Mouse (Mus musculus) cerebellum, adult (tissue): ENCODE measurements at regions not wholly inside any gene's neighbourhood (a gene's known extent, or its start where the extent isn't known, plus 50 kb on each side); places are given as distances from the start of the nearest gene placed in this dataset.
"Not testable (repeated sequence)": the region's sequence is repeated elsewhere in the genome, so short reads cannot be mapped to it uniquely, and the experiment has no call there.

Experiments used
- ATAC-seq: cut with Nextera tagmentation; 2 replicates; pipeline ENCODE4 v1.9.2; 2017; ENCODE audit warnings: mild to moderate bottlenecking, moderate library complexity, mixed read lengths; ENCODE audit not compliant: insufficient number of reproducible peaks, low FRiP score, low TSS enrichment

DNA sequence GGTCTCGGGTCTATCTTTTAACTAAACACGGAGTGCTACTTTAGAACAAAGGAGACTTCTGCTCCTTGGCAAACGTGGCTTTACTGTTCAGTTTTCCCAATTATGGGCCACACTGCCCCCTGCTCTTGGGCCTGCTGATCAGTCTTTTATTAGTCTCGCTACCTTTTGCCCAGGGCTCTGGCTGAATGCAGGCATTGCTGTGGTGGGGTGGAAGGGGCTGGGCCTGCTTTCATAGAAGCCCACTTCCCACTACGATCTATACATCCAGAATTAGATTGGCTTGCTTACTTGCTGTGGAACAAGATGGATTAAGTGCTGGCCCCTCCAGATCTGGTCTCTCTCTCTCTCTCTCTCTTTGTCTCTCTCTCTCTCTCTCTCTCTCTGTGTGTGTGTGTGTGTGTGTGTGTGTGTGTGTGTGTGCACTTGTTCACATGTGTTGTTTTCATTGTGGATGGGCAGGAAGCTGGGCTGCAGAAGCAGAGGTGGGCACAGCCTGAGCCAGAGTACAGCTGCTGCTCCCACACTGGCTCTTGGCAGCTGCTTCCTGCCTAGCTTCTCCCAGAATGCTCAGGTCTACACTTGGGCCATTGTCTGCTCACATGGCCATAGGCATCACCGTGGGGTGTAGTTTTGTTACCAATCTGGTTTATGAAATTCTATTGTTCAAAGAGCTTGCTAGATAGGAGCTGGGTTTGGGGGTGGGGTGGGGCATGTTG lies 241.8 kb upstream of the Gm10131 start:
- ATAC-seq = no peak

GRCm38 (mm10) chr8:34334851-34335250 lies 223.3 kb upstream of the Gm10131 start:
- no peak for ATAC-seq

DNA sequence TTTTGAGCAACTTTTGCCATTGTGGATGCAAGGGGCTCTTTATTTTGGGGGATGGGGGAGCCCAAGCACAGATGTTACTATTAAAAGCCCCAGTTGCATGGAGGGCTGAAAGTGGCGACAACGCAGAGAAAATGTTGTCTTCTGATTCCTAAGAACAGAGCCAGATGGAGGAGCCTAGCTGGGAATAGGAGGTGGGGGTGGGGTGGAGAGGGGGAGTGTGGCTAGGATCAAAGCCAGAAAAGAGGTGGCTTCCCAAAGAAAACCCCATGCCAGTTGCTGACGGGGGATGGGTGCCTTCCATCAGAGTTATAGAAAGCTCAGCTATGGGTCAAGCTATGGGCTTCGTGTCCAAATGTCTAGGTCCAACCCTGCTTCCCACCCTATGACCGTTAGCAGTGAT lies 220.1 kb upstream of the Gm10131 start:
- no peak for ATAC-seq

DNA sequence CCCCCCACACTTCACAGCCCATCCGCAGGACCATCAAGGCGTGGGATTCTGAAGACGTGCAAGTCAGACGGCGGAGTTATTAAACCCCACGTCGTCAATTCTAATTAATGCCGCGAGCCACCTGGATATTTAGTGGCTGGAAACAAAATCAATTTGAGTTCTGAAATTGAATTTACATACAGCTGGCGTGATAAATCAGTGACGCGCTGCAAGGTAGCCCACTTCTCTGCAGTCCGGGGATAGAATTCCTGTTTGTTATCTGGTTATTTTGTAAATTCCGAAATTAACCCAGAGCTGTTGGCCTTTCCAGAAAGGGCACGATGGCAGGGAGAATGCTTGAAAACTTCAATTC lies 215.1 kb upstream of the Gm10131 start:
- ATAC-seq = no peak

GRCm38 (mm10) chr8:34325841-34326613 lies 214.5 kb upstream of the Gm10131 start:
- ATAC-seq = peak; percentile 63; the same call in 1 of the 2 replicates

DNA sequence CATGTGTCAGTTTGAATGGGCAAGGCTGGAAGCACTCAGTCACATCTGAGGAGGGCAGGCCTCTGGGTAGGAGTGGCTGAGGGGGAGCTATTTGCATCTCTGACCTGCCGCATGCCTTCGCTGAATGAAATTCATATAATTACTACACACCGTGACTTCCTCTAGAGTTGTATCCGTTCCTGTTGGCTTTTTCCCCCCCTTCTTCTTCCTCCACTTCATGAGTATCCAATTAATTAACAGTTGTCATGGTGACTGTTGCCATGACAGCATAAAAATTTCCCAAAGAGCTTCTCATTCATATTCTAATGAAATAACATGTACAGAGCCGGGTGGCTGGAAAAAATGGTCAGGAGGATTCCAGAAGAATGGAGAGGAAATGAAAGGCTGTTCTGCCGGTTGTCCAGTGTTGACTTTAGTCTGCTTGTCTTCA lies 208.6 kb upstream of the Gm10131 start:
- no peak for ATAC-seq

- ATAC-seq = no peak
These were observed 208.2 kb upstream of the Gm10131 start for GRCm38 (mm10) chr8:34319719-34320118.

DNA sequence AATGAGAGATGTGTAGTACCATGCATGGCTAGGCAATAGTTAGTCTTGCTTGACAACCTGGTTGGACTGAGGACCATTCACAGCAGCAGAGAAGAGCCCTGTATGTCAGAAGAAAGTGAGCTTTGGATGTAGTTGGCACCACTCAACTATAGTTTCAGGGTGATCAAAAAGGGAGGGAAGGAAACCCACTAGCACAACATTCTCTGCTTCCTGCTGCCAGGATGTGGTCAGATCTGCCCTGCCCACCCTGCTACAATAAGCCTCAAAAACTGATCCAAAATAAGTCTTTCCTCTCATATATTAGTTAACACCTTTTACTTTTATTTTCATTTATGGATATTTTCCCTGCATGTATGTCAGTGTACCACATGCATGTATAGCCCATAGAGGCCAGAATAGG lies 203.7 kb upstream of the Gm10131 start:
- no peak for ATAC-seq

- no peak for ATAC-seq
These were observed 194.3 kb upstream of the Gm10131 start for GRCm38 (mm10) chr8:34305542-34306485.

- ATAC-seq = no peak
These were observed 192.3 kb upstream of the Gm10131 start for GRCm38 (mm10) chr8:34303815-34304214.

DNA sequence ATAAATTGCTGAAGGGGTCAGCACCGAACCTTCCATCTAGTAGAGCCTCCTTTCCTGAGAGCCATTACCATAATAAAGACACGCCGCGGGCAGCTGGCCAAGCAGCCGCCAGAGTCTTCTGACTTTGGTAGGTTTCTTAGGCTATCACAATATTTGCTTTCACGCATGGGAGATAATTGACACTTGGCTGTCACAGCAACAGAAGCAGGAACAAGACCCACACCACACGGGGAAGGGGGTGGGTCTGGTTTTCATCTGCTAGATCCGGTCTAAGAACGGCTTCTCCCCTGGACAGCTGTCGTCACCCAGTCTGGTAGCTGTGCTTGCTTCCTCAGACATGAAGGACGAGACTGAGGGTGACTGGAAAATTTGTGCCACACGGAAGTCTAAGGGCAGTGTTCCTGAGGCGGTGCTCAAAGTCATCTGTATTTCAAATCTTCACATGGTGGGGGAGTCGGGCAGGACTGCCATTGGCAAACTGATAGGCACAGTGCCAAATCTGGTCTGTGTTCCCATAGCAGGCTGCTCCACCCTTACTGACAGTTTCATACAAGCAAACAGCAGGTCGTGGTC lies 188.9 kb upstream of the Gm10131 start:
- no peak for ATAC-seq

DNA sequence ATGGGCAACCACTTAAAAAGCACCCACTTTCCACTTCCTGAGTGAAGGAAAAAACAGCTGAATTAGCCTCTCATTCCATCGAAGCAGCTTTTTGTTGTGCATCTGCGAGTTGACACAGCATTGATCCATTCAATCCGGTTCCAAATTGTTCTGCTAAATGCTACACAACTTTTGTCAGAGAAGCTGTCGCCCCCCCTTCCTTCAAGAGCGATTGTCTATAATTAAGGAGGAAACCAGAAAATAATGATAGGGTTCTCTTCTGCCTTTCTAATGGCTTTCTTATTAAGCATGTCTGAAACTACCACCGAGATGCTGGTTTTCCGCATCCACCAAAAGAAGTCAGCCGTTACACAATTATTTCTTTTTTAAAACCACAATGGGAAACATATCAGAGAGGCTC lies 183.2 kb upstream of the Gm10131 start:
- ATAC-seq = no peak

DNA sequence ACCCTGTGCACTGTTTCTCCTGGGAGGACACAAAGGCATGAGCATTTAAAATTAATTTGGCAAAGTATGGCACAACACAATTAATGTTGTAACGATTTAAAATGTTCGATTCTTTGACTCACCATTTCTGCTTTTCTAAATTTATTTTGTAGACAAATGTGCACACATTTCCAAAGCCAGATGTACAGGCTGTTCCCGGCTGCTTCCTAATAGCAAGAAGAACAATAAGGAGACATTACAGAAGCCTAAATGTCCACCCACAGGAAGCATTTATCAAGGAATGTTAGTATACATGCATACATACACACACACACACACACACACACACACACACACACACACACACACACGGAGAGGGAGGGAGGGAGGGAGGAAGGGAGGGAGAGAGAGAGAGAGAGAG lies 179.1 kb upstream of the Gm10131 start:
- no peak for ATAC-seq

DNA sequence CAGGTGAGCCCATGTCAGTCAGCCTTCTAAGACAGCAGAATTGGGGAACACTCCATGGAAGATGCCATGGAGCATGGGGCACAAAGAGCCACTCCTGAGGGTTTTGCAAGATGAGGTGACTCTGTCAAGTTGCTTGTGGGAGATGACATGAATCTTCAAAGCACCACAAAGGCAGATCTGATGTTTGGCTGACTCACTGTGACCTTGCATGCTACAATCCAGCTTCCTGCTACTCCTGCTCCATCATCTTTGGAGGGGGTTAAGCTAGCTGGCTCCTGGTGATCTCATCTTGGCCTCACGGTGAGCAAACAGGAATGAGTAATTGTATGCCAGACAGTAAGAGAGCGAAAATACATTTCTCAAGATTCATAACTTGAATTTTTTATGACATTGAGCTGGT lies 176.3 kb upstream of the Gm10131 start:
- no peak for ATAC-seq

GRCm38 (mm10) chr8:34284576-34284975 lies 173.0 kb upstream of the Gm10131 start:
- no peak for ATAC-seq

DNA sequence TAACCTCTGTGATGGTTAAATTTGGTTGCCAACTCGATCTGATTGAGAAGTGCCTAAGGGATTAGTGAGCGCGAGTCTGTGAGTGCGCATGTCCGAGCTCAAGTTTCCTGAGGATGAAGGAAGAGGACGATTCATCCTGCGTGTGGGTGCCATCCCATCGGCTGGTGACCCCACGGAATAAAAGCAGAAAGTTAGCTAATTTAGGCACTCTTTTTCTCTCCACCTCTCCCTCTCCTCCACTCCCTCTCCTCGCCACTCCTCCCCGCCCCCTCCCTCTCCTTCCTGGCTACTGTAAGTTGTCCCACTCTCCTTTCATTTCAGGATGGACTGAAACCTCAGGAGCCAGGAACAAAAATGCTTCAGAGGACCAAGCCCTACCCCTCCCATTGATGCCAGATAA lies 168.9 kb upstream of the Gm10131 start:
- ATAC-seq = no peak

DNA sequence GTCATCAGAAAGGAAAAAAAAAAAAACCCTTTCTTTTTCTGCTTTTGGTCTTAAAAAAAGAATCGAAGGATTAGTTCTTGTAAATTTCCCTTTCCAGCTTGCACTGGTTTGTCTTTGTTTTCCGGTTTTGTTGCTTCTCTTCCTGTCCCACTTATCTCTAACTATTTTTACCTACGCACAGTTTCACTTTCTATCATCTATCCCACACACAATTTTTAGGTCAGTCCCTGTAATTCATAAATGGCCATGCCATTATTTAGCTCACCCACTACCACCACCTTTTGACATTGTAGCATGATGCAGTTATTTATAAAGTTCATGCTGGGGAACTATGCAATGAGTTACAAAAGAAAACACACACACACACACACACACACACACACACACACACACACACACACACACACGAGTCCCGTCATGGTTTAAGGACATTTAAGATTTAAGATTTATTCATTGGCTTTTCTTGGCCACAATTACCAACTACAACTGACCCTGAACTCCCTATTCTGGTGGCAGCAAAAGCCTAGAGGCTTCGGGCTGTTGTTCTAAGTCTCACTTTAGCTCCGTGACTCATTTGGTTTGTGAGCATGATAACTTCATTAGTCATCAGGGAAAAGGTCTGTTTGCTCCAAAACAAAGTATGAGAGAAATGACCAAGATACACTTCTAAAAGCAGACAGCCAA lies 164.6 kb upstream of the Gm10131 start:
- ATAC-seq = no peak

DNA sequence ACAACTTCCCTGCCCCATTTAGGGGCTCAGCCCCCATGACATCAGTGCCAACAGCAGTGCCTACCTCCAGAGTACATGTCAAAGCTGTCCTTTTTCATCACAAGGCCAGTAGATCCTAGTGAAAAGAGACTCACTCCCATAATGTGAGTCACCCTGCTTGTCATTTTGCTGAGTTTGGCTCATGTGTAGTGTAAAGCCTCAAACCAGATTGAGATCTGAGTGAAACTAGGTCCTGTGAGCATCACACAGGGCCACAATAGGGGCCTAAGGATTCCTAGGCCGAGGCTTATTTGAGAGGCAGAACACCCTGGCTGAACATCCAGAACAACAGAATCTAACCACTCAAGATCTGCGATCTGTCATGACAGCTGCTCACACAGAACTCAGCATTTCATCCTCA lies 163.3 kb upstream of the Gm10131 start:
- not testable (repeated sequence) for ATAC-seq

DNA sequence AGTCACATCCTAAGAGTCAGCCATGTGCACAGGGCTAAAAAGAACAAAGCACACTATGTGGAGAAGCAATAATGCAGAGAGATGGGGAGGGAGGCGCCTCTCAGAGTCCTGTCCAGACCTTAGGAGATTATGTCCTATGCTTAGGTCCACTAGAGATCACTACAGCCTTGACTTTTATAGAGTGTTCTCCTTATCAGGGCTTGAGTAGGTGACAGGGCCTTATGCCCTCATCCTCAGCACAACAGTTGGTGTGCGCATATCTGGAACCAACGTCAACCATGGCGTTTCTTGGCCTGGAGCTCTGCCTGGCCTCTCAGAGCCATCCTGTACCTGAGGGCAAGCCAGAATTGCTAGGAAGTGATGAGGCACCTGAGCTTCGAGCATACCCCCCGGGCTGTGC lies 162.6 kb upstream of the Gm10131 start:
- ATAC-seq = no peak

- no peak for ATAC-seq
These were observed 158.3 kb upstream of the Gm10131 start for GRCm38 (mm10) chr8:34269848-34270247.
